Mouse (Mus musculus) spleen, adult 2 months (tissue): ENCODE data around the gene Rchy1.

ENCODE experiments used
- CTCF ChIP-seq: fragments of 200-500 bp; IDR thresholded peaks from 2 replicates; pipeline ENCODE4 v1.5.1; 2011; ENCODE audit warnings: mild to moderate bottlenecking, inconsistent platforms; ENCODE audit not compliant: insufficient read depth, insufficient read length, insufficient replicate concordance; ENCODE audit errors: extremely low read depth
- POLR2A ChIP-seq: fragments of 200-500 bp; IDR thresholded peaks from 2 replicates; pipeline ENCODE4 v1.6.1; 2011; ENCODE audit warnings: low read depth, low read length, inconsistent platforms

DNA sequence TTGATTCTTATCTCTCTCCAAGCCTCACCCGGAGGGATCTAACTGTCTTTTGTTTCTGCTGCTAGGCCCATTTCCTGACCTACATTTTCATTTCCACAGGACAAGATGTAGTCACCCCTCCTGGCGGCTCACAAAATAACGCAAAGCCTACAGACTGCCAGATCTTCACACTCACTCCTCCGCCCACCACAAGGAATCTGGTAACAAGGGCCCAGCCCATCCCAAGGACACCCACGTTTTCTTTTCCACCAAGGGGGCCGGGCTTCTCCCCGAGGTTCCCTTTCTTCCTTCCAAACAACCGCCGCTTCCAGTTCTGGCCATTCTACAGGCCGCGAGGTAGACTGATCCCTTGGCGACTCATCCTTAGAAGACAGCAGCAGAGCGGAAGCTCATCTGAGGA is 31.7 kb upstream of the Rchy1 start:
- no peak for TF ChIP-seq CTCF
- TF ChIP-seq POLR2A, result no peak
